Mouse (Mus musculus): Measurements from ENCODE around the gene Ppp1r13l. TPM values are rescaled to one million over a fixed set of nuclear protein-coding genes. Genes with fewer than 3 reads are reported as not detected.
A peak's percentile ranks its signal among the peaks of the same experiment; 100 is the strongest.

Gene Ppp1r13l
- total RNA-seq, 2 experiments from 2014 or later, result 6.0 to 7.0 TPM

DNA sequence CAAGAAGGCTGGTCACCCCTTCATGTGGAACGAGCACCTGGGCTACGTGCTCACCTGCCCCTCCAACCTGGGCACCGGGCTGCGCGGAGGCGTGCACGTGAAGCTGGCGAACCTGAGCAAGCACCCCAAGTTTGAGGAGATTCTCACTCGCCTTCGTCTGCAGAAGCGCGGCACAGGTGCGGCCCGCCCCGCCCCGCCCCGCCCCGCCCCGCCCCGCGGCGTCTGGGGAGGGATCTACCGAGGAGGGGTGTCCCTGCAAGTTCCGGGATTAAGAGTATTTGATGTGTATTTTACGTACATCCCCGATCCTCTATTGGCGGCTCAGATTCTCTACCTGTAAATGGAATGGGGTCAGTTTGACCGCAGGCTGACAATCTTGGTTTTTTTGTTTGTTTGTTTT lies 60.6 kb downstream of the Ppp1r13l start:
- no peak for DNase-seq

DNA sequence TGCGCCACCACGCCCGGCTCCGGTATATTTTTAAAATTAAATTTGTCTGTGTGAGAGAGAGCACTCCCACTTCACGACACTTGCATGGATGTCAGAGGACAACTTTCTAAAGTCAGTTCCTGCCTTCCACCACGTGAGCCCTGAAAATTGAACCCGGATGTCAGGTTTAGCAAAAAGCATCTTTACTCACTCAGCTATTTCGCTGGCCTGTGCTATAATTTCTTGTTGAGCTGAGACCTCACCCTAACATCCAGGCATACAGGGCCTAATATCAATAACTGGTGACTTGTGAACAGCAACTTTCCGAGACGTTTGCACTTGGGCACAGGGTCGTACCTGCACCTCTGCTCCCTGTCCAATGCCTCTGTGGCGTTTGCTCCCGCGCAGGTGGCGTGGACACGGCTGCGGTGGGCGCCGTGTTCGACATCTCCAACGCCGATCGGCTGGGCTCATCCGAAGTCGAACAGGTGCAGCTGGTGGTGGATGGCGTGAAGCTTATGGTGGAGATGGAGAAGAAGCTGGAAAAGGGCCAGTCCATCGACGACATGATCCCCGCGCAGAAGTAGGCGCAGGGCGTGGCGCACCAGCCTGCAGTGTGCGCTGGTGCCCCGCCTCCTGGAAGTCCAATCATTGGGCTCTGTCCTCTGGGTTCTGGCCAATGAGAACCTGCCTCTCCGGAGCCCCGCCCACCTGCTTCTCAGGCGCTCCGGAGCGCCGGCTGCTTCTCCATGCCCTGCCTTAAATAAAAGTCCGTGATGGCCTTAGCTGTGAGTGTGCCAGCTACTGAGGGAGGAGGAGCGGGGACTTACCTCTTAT lies 61.5 kb downstream of the Ppp1r13l start:
- DNase-seq, result peak; percentile 76 to 84

DNA sequence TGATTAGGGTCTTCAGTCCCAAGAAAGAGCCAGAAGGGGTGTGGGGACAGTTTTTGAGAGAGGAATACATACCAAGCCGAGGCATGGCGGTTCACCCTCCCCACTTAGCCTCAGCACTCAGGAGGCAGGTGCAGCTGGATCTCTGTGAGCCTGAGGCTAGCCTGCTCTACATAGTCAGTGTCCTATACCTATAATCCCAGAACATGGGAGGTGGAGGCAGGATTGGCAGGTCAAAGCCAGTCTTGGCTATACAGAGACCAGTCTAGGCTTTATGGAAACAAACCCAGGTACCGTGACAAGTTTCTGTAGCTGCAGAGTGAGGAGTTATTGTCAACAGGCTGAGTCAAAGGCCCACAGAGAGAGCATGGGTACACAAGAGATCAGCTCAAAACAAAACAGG lies 63.5 kb downstream of the Ppp1r13l start:
- DNase-seq, result no peak

DNA sequence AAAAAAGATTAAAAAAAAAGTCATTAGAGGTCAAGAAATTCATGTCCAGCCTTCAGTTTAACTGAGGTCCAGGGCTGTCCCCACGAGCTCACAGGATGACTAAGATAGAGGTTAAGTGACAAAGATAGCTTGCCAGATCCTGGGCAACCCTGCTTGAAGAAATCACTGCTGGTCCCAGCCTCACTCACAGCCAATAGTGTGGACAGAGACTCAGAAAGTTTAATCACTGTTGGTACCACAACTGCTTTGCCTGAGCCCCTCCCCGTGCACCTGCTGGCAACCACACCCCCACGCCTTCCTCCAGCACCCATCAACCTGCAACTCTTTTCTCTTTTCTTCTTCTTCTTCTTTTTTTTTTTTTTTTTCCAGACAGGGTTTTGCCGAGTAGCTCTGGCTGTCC lies 64.5 kb downstream of the Ppp1r13l start:
- no peak for DNase-seq

DNA sequence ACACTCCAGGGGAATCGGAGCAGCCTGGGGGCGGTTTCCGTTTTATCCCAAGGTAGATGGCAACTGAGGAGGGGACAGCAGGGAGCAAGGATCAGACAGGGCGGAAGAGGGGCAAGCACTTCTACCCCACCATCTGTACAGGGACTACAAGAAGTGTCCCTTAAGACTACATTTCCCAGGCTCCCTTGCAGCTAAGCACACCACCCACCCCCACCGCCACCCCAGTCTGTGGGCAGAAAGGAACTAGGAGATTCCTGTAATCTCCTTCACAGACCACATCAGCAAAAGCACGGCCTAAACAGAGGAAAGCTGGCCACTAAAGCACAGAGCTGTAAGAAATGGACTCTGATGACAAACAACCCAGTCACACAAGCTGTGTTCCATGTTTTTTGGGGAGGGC lies 66.8 kb downstream of the Ppp1r13l start:
- DNase-seq, result no peak

DNA sequence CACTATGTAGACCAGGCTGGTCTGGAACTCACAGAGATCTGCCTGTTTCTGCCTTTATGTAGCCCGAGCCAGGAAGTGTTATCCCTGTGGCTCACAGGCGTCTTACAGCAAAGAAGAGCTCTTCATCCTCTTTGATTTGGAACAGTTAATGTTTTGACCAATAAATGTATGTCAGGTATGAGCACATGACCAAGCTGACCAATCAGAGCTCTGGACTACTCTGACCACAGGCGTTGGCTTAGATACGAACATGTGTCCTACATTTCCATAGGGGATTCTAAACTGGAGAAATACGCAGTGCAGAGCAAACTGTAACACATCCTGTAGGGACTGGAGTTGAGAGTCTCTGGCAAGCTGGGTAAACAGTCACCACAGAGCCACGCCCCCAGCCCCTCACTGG lies 67.3 kb downstream of the Ppp1r13l start:
- DNase-seq, result no peak

Small RNA genes lying within 50 kb of the gene (microRNA-seq; reads per million reads assigned to microRNA genes)
- gene Mir343, result 0 reads per million in 2 experiments

Other genes with a start within 250 kb of the Ppp1r13l start
- under 1 TPM; 0.40 to 0.43 TPM for gene Gm4969, start 241.4 kb upstream of the Ppp1r13l start, total RNA-seq (2021)
- 10 to 100 TPM; 14.2 to 14.3 TPM for gene Fbxo46, start 239.9 kb upstream of the Ppp1r13l start, total RNA-seq (2021)
- gene Qpctl, start 210.5 kb upstream of the Ppp1r13l start, total RNA-seq (2021), result 10 to 100 TPM; 18.1 to 18.6 TPM
- 10 to 100 TPM; 79.1 to 79.2 TPM for gene Snrpd2, start 210.0 kb upstream of the Ppp1r13l start, total RNA-seq (2021)
- gene Gipr, start 193.6 kb upstream of the Ppp1r13l start, total RNA-seq (2021), result 1 to 10 TPM in 1 of 2 experiments, under 1 TPM in 1; 0.62 to 1.9 TPM
- 100 to 1,000 TPM; 145 to 149 TPM for gene Eml2, start 183.3 kb upstream of the Ppp1r13l start, total RNA-seq (2021)
- gene Gpr4, start 147.2 kb upstream of the Ppp1r13l start, total RNA-seq (2021), result 1 to 10 TPM; 2.4 to 2.5 TPM
- 10 to 100 TPM; 40.5 to 40.8 TPM for gene Opa3, start 131.4 kb upstream of the Ppp1r13l start, total RNA-seq (2021)
- gene Vasp, start 87.9 kb upstream of the Ppp1r13l start, total RNA-seq (2021), result 10 to 100 TPM; 15.2 to 21.2 TPM
- under 1 TPM; 0.20 to 0.33 TPM for gene Ppm1n, start 79.7 kb upstream of the Ppp1r13l start, total RNA-seq (2021)
- gene Rtn2, start 77.1 kb upstream of the Ppp1r13l start, total RNA-seq (2021), result 10 to 100 TPM; 89.7 to 91.3 TPM
- gene Fosb, start 49.7 kb upstream of the Ppp1r13l start, total RNA-seq (2021), result 10 to 100 TPM; 12.6 to 18.8 TPM
- 10 to 100 TPM; 44.4 to 53.4 TPM for gene Ercc1, start 15.0 kb upstream of the Ppp1r13l start, total RNA-seq (2021)
- 10 to 100 TPM; 17.6 to 19.4 TPM for gene Cd3eap, start 266 bp upstream of the Ppp1r13l start, total RNA-seq (2021)
- gene Ercc2, start 22.3 kb downstream of the Ppp1r13l start, total RNA-seq (2021), result 10 to 100 TPM; 36.2 to 37.1 TPM
- gene Klc3, start 44.4 kb downstream of the Ppp1r13l start, total RNA-seq (2021), result 1 to 10 TPM; 3.1 to 3.4 TPM
- gene Ckm, start 45.0 kb downstream of the Ppp1r13l start, total RNA-seq (2021), result under 1 TPM in 1 of 2 experiments, not detected in 1; 0.27 TPM
- gene Mark4, start 99.1 kb downstream of the Ppp1r13l start, total RNA-seq (2021), result 100 to 1,000 TPM in 1 of 2 experiments, 10 to 100 TPM in 1; 90.6 to 102 TPM
- under 1 TPM; 0.18 to 0.20 TPM for gene Exoc3l2, start 103.6 kb downstream of the Ppp1r13l start, total RNA-seq (2021)
- gene Bloc1s3, start 148.6 kb downstream of the Ppp1r13l start, total RNA-seq (2021), result 1 to 10 TPM; 6.8 to 6.9 TPM
- 10 to 100 TPM; 19.8 to 21.5 TPM for gene Trappc6a, start 148.6 kb downstream of the Ppp1r13l start, total RNA-seq (2021)
- gene Nkpd1, start 158.1 kb downstream of the Ppp1r13l start, total RNA-seq (2021), result under 1 TPM; 0.37 to 0.48 TPM
- gene Ppp1r37, start 203.3 kb downstream of the Ppp1r13l start, total RNA-seq (2021), result 100 to 1,000 TPM; 113 to 120 TPM
- under 1 TPM; 0.33 to 0.75 TPM for gene Zfp296, start 217.5 kb downstream of the Ppp1r13l start, total RNA-seq (2021)
- 10 to 100 TPM; 44.2 to 46.1 TPM for gene Gemin7, start 217.8 kb downstream of the Ppp1r13l start, total RNA-seq (2021)
- 100 to 1,000 TPM in 1 of 2 experiments, 10 to 100 TPM in 1; 90.1 to 103 TPM for gene Clasrp, start 244.7 kb downstream of the Ppp1r13l start, total RNA-seq (2021)